Comparison of ENCODE assay signal across 26 mouse cellular contexts in genomic region chr1:156288556-156289221, GRCm38 (mm10). TPM values are rescaled to one million over a fixed set of nuclear protein-coding genes. Genes with fewer than 3 reads are reported as not detected.
"Had no signal": no experiment of that assay in that cellular context is flagged by ENCODE, and none has a peak within 500 bp of the region (broad histone marks: within the 10 kb centered on the region; RNA-seq: fewer than 3 reads in every experiment).

No protein-coding gene starts in this region.

- H3K27me3 ChIP-seq: lung, embryonic 15.5 days; midbrain, embryonic 13.5 days; midbrain, embryonic 15.5 days; neural tube, embryonic 13.5 days; neural tube, embryonic 15.5 days had no signal

- H3K4me3 ChIP-seq: lung, embryonic 15.5 days; megakaryocyte, embryonic 14.5 days; midbrain, embryonic 13.5 days; midbrain, embryonic 15.5 days; neural tube, embryonic 13.5 days; neural tube, embryonic 15.5 days had no signal

- H3K4me2 ChIP-seq: lung, embryonic 15.5 days; midbrain, embryonic 11.5 days; midbrain, embryonic 13.5 days; midbrain, embryonic 15.5 days; neural tube, embryonic 13.5 days; neural tube, embryonic 15.5 days had no signal

- H3K36me3 ChIP-seq: lung, embryonic 15.5 days; midbrain, embryonic 13.5 days; midbrain, embryonic 15.5 days; neural tube, embryonic 13.5 days; neural tube, embryonic 15.5 days had no signal

- ATAC-seq: lung, postnatal 0 days; midbrain, embryonic 13.5 days; midbrain, embryonic 15.5 days had no signal

- H3K27ac ChIP-seq: lung, embryonic 15.5 days; macrophage; midbrain, embryonic 13.5 days; midbrain, embryonic 15.5 days; neural tube, embryonic 13.5 days; neural tube, embryonic 15.5 days had no signal

- DNase-seq: lung, adult 2 months; lung, postnatal 14 days; lung, postnatal 36 days; retina, postnatal 1 day; right cerebral cortex, adult 18-20 months; right cerebral cortex, postnatal 25 days; right cerebral cortex, postnatal 4 days; spleen, adult 18-20 months; thymus, adult 18-20 months; thymus, postnatal 14 days; thymus, postnatal 36 days had no signal

- H3K4me1 ChIP-seq: lung, embryonic 15.5 days; midbrain, embryonic 13.5 days; midbrain, embryonic 15.5 days; neural tube, embryonic 13.5 days; neural tube, embryonic 15.5 days had no signal

- H3K9me3 ChIP-seq: lung, embryonic 15.5 days; megakaryocyte, embryonic 14.5 days; midbrain, embryonic 13.5 days; midbrain, embryonic 15.5 days; neural tube, embryonic 13.5 days; neural tube, embryonic 15.5 days had no signal

RNA-seq across cellular contexts. Expression of gene Tdrd5, which starts 14.8 kb away (rescaled TPM):
- polyA plus RNA-seq: macrophage; midbrain, embryonic 11.5 days; neural tube, embryonic 11.5 days; small intestine, adult 2 months had no signal

RNA-seq across cellular contexts. Expression of gene Nphs2, which starts 21.8 kb away (rescaled TPM):
- total RNA-seq: megakaryocyte progenitor cell, adult 5-6 weeks; monocyte, adult 5-6 weeks had no signal
- polyA plus RNA-seq: lung, embryonic 15.5 days; macrophage; neural tube, embryonic 11.5 days; small intestine, adult 2 months; stomach, embryonic 14.5 days; stomach, embryonic 16.5 days had no signal
